Mouse (Mus musculus) spleen, adult 2 months (tissue): Measurements from ENCODE around the gene Mllt6.

Experiments
- CTCF ChIP-seq: fragments of 200-500 bp; IDR thresholded peaks from 2 replicates; pipeline ENCODE4 v1.5.1; 2011; ENCODE audit warnings: mild to moderate bottlenecking, inconsistent platforms; ENCODE audit not compliant: insufficient read depth, insufficient read length, insufficient replicate concordance; ENCODE audit errors: extremely low read depth
- POLR2A ChIP-seq: fragments of 200-500 bp; IDR thresholded peaks from 2 replicates; pipeline ENCODE4 v1.6.1; 2011; ENCODE audit warnings: low read depth, low read length, inconsistent platforms

DNA sequence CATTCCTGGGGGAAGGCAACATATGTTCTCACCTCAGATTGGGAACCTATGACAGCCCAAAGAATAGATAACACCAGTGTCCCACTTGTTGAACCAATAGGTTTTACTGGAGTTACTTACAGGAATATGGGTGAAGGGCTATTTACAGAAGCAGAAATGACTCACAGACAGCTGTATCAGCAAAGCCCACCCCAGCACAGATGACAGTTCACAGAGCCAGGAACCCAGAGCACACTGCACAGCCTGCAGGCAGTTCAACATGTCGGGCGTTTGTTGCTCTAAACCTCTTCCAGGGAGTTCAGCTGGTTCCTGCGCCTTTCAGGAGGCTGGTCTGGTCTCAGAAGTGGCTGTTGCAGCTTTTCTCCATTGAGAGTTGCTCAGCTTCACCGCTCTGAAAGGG, 47.9 kb upstream of the Mllt6 start:
- TF ChIP-seq CTCF (no peak), POLR2A (no peak)
